Mouse (Mus musculus) layer of hippocampus, adult 9-11 months (tissue): ENCODE results near the gene Ddx58.
A peak's percentile ranks its signal among the peaks of the same experiment; 100 is the strongest.

ENCODE experiments used
- DNase-seq: peaks from one replicate; pipeline ENCODE4 v3.0.0; 2022

Gene Ddx58

DNA sequence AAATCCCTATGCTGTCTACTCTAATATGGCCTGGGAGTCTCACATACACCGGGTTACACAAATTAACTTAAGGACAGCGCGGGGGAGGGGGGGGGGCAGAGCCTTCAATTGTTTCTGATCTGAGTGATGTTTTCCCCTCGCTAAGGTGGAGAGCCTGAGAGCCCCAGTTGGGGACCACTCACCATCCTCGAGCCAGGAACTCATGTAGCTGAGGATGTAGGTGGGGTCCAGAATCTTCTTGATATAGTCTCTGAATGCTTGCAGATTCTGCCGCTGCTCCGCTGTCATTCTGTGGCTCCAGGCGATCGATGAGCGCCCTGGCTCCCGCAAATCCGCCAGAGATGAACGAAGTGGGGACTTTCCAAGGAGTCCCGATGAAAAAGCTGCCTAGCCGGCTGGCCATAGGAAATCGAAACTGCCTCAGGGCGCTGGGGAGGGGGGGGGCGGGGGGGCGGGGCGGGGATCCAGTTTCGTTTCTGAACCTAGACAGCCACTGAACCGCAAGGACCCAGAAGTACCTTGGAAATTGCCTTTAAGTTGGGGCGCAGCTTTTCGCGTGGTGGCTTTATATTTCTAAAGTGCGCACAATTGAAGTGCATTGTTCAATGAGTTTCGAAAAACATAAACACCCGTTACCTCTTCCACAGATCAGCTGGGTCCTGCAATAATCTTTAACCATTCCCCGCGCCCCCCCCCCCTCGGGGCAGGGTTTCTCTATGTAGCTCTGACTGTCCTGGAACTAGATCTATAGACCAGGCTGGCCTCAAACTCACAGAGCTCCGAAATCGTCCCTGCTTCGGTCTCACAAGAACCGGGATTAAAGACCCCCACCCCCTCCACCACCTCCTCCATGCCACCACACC is at the start of gene Ddx58:
Ddx58 (minus strand) TSS at position 420 of the 863 bp plus-strand sequence.
- DNase-seq = no peak

GRCm38 (mm10) chr4:40289046-40289445 is 49.4 kb upstream of the Ddx58 start:
- DNase-seq = no peak

GRCm38 (mm10) chr4:40287415-40287814 is 47.8 kb upstream of the Ddx58 start:
- DNase-seq = no peak

DNA sequence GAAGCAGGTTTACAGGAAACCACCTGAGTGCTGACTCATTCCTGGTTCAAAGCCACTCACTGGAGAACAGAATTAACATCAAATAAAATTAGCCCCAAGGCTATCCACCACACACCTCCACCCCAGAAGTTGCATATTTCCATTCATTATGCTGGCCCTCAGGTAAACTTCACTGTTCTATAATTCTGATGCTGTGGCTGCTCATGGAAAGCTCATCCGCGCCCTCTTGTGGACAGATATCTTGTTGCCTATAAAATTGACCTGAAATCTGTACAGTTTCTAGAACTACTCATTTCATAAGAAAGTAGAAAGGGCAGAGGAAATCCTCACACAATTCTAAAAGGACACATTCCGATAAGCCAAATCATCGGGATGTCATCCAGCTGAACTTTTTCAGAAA is 46.0 kb upstream of the Ddx58 start:
- peak; percentile 48 for DNase-seq

GRCm38 (mm10) chr4:40279276-40279900 is 39.8 kb upstream of the Ddx58 start, which contains the start of gene Ndufb6:
Gene Ndufb6, minus strand, starts transcription at chr4:40279421.
- DNase-seq = peak; percentile 91

- DNase-seq = peak; percentile 13
These were observed 39.2 kb upstream of the Ddx58 start for GRCm38 (mm10) chr4:40278880-40279275.

- DNase-seq = peak; percentile 96
These were observed 29.9 kb upstream of the Ddx58 start, which contains the start of the genes Smim27 and Topors for GRCm38 (mm10) chr4:40269430-40270032. Gene Smim27, plus strand, starts transcription at chr4:40269579. Gene Topors, minus strand, starts transcription at chr4:40269850.

DNA sequence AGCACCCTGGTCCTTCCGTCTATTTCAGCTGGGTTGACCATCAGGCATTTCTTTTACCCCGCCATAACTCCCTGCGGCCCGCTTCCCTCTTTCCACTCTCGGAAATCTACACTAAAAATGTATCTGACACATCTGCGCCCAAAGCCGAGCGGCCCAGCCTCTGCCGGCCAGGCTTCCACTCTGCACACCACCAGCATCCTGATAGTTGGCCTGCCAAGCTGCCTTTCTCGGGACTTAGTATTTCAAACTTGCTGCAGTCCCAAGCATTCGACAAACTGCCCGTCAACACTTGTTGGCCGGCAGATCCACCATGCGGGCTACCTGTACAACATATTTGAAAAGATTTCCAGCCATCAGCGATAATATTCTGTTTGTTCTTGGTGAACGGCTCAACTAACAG is 29.2 kb upstream of the Ddx58 start:
- DNase-seq = no peak

GRCm38 (mm10) chr4:40268204-40268813 is 28.7 kb upstream of the Ddx58 start:
- DNase-seq = peak; percentile 93

- peak; percentile 14 for DNase-seq
These were observed 28.1 kb upstream of the Ddx58 start for GRCm38 (mm10) chr4:40267681-40268080.

GRCm38 (mm10) chr4:40264321-40264720 is 24.7 kb upstream of the Ddx58 start:
- no peak for DNase-seq

GRCm38 (mm10) chr4:40254385-40255103 is 14.9 kb upstream of the Ddx58 start:
- no peak for DNase-seq

DNA sequence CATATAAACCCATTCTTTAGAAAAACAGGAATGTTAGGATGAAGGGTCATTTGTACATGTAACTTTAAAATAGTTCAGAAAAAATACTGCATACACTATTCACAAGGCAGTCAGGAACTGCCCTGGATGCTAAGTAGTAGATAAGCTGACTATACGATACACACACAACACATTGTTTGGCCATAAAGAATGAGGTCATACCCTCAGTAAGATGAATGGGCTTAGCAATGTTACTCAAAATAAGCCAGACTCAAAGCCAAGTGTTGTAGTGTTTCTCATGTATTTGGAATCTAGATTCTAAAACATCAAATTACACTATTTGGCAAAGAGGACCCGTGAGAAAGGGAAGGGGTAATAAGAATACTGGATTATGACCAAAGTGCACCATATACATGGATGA is 14.1 kb upstream of the Ddx58 start:
- DNase-seq = no peak

- DNase-seq = no peak
These were observed 11.4 kb upstream of the Ddx58 start for GRCm38 (mm10) chr4:40250984-40251383.

DNA sequence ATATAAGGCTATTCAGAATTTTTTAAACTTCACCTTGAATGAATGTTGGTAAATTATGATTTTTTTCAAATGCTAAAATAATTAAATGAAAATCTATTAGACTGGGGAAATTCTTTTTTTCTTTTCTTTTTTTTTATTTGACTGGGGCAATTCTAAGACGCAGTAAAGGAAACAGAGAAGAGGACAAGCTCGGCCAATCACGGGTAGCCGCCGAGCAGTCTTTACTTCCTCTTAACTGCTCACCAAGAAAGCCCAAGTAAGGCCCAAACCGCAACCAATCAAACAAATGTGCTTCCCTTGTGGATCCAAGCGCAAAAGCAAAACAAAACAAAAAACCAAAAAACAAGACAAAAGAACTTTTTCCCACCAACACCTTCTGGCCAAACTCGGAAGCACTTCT is 4.4 kb upstream of the Ddx58 start:
- no peak for DNase-seq

GRCm38 (mm10) chr4:40243006-40243405 is 3.4 kb upstream of the Ddx58 start:
- DNase-seq = no peak

DNA sequence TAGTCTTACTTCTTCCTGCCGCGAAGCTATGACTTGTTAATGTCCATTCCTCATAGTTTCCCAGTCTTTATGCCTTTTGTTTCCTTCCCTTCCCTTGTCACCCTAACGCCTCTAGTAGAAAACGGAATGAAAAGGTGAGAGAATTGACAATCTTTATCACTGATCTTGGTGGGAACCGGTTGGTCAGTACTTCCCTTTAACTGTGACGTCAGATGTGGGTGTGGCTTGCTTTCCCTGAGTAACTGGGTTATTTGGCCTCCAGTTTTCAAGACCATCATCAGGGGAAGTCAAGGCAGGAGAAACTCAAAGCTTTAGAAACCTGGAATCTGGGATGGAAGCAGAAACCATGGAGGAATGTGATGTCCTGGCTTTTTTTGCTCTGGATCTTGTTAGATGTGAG is 2.3 kb upstream of the Ddx58 start:
- no peak for DNase-seq

- no peak for DNase-seq
These were observed 680 bp upstream of the Ddx58 start for GRCm38 (mm10) chr4:40240272-40240744.

DNA sequence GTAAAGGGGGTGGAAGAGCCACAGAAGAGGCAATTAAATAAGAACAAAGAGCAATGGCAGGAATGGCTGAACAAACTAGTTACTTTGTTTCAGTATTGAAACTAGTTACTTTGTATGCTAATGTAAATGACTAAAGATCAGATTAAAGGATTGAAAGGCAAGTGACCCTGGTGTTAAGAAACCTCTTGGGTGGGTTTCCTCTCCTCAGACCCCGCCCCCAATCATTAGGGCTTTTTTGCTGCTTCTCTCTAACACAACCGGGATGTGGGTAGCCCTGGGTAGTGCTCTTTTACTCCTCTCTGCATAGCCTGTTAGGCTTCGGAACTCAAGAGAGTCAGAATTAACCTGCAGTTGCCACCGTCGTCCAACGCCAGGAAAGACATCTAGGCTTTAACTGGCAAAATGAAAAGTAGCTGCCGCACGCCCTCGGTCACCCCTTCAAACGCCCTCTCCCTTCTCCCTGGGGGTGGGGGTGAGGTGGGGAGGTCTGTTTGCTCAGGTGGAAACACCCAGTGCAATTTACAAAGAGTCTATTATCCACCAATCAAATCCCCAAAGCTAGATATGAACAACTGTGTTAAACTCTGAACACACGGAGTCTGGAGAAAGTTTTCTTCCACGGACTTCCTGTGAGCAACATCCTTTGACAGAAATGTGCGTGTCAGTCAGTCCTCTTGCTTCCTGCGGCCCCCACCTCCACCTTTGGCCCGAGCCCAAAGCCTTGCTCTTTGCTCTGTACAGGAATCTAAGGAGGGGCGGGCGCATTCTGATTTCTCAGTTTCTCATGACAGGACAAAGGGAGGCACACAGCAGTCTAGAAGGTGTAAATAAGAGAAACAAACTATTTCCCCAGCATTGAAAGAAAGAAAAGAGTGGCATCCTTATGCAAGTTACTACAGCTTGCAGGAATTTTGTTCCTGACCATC is 882 bp downstream of the Ddx58 start:
- DNase-seq = no peak

DNA sequence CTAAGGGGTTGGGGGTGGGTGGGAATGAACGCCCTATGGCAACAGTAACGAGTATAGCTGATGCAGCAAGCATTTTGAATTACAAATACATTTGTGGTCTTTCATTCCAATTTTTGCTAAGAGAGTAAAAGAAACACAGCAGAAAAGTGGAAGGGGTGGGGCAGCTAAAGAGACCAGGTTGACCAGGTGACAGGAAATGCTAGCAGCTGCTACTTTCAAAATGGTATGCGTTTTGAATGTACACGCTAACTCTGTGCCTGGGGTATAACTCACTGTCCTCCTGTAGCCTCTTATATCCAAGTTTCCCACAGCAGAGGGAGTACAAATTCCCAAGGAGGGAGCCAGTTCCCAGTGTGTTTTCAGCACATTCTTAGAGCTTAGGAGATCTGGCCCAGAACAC is 2.8 kb downstream of the Ddx58 start:
- DNase-seq = no peak

- DNase-seq = no peak
These were observed 5.4 kb downstream of the Ddx58 start for GRCm38 (mm10) chr4:40234256-40234655.
